Mouse (Mus musculus) thymus, adult 2 months (tissue): ENCODE measurements around the gene Gfap. TPM values are rescaled to one million over a fixed set of nuclear protein-coding genes. Genes with fewer than 3 reads are reported as not detected.
A peak's percentile ranks its signal among the peaks of the same experiment; 100 is the strongest.

Experiments used
- DNase-seq: peaks from one replicate; pipeline ENCODE4 v3.0.0; 2021
- H3K27ac ChIP-seq: fragments of 200-500 bp; 2 replicates; pipeline ENCODE4 v1.5.1; 2012; ENCODE audit warnings: low read length, control low read depth; ENCODE audit not compliant: control insufficient read depth, insufficient read depth
- H3K27me3 ChIP-seq: fragments of 200-500 bp; 2 replicates; pipeline ENCODE4 v1.6.1; 2012; ENCODE audit warnings: mild to moderate bottlenecking, low read length, moderate library complexity, mixed read lengths; ENCODE audit not compliant: control insufficient read depth, insufficient read depth
- H3K36me3 ChIP-seq: fragments of 200-500 bp; 2 replicates; pipeline ENCODE4 v1.6.1; 2012; ENCODE audit warnings: mild to moderate bottlenecking, low read length, moderate library complexity; ENCODE audit not compliant: control insufficient read depth, insufficient read depth
- H3K4me1 ChIP-seq: fragments of 200-500 bp; replicated peaks from 2 replicates; pipeline ENCODE4 v1.6.1; 2012; ENCODE audit warnings: low read length; ENCODE audit not compliant: control insufficient read depth, insufficient read depth
- H3K4me3 ChIP-seq: fragments of 200-500 bp; 2 replicates; pipeline ENCODE4 v1.5.1; 2012; ENCODE audit warnings: mild to moderate bottlenecking, low read length, control low read depth, moderate library complexity; ENCODE audit not compliant: control insufficient read depth, insufficient read depth
- CTCF ChIP-seq: fragments of 200-500 bp; IDR thresholded peaks from 2 replicates; pipeline ENCODE4 v1.5.1; 2012; ENCODE audit warnings: mild to moderate bottlenecking, control low read depth, low read length, moderate library complexity, borderline replicate concordance; ENCODE audit not compliant: control insufficient read depth, poor library complexity, insufficient read depth; ENCODE audit errors: extremely low read depth
- POLR2A ChIP-seq: fragments of 200-500 bp; IDR thresholded peaks from 2 replicates; pipeline ENCODE4 v1.6.1; 2012; ENCODE audit warnings: mild to moderate bottlenecking, low read length, control low read depth, moderate library complexity; ENCODE audit not compliant: control insufficient read depth, poor library complexity, insufficient read depth; ENCODE audit errors: extremely low read depth
- WGBS: fragments of 180-500 bp; shearing (Covaris S2); methylation state at CpG from one replicate; pipeline ENCODE4 v1.1.7; 2018; 5-methylcytosine and 5-hydroxymethylcytosine counted together
- polyA plus RNA-seq: library from polyadenylated mRNA; depleted of rRNA; stranded (reverse); fragments of >200 nt; gene quantifications from 2 replicates; pipeline ENCODE4 v1.2.3, GENCODE M21; 2012

Gene Gfap
- polyA plus RNA-seq, 1 experiment, result 1.1 TPM

- TF ChIP-seq CTCF, result peak; percentile 51; the same call in 1 of the 2 replicates
- peak; percentile 57 for TF ChIP-seq POLR2A
- Histone ChIP-seq H3K4me1 (peaks cover 7% of the 10 kb centered on the region), H3K36me3 (no peaks in the 10 kb centered on the region), H3K27me3 (no peaks in the 10 kb centered on the region), H3K4me3 (peak within 1 kb of the TSS; percentile 76), H3K27ac (peak within 1 kb of the TSS; percentile 36; the same call in 1 of the 2 replicates)
- peak; percentile 93 for DNase-seq
- WGBS, result under 1% methylated on average over 62 of the region's 62 CpGs
These were observed 24.0 kb upstream of the Gfap start, which contains the start of gene Kif18b for GRCm38 (mm10) chr11:102924557-102925350. Kif18b (minus strand) TSS chr11:102925124.

- WGBS, result 99% methylated on average over 6 of the region's 6 CpGs
- no peak for TF ChIP-seq CTCF
- no peak for DNase-seq
- H3K4me1 ChIP-seq, result peaks cover 7% of the 10 kb centered on the region
- no peak overlapping the region for H3K27ac ChIP-seq
- no peaks in the 10 kb centered on the region; the same call in 1 of the 2 replicates for H3K36me3 ChIP-seq
- no peaks in the 10 kb centered on the region for H3K27me3 ChIP-seq
- H3K4me3 ChIP-seq, result no peak overlapping the region
These were observed 20.8 kb upstream of the Gfap start for GRCm38 (mm10) chr11:102921491-102921890.

GRCm38 (mm10) chr11:102918077-102918476 is 17.4 kb upstream of the Gfap start:
- 76% methylated on average over 4 of the region's 4 CpGs for WGBS

GRCm38 (mm10) chr11:102915380-102915779 is 14.7 kb upstream of the Gfap start:
- H3K4me1 ChIP-seq, result no peaks in the 10 kb centered on the region
- H3K27ac ChIP-seq, result no peak overlapping the region
- WGBS, result 94% methylated on average over 9 of the region's 9 CpGs
- TF ChIP-seq CTCF, result no peak
- TF ChIP-seq POLR2A, result no peak
- DNase-seq, result no peak
- H3K36me3 ChIP-seq, result peaks cover 52% of the 10 kb centered on the region
- no peaks in the 10 kb centered on the region for H3K27me3 ChIP-seq
- no peak overlapping the region for H3K4me3 ChIP-seq

More at GRCm38 (mm10) chr11:102918077-102918476, 17.4 kb upstream of the Gfap start:
- no peak overlapping the region for H3K4me3 ChIP-seq
- TF ChIP-seq CTCF, result no peak
- no peak for TF ChIP-seq POLR2A
- H3K27me3 ChIP-seq, result no peaks in the 10 kb centered on the region
- H3K27ac ChIP-seq, result no peak overlapping the region
- H3K4me1 ChIP-seq, result no peaks in the 10 kb centered on the region
- no peak for DNase-seq
- H3K36me3 ChIP-seq, result peaks cover 28% of the 10 kb centered on the region

GRCm38 (mm10) chr11:102911376-102911775 is 10.7 kb upstream of the Gfap start:
- H3K36me3 ChIP-seq, result peaks cover 88% of the 10 kb centered on the region
- H3K4me1 ChIP-seq, result no peaks in the 10 kb centered on the region
- H3K4me3 ChIP-seq, result no peak overlapping the region
- over 99% methylated on average over 7 of the region's 7 CpGs for WGBS
- H3K27ac ChIP-seq, result no peak overlapping the region
- no peak for TF ChIP-seq POLR2A
- no peak for TF ChIP-seq CTCF
- DNase-seq, result no peak
- no peaks in the 10 kb centered on the region for H3K27me3 ChIP-seq

DNA sequence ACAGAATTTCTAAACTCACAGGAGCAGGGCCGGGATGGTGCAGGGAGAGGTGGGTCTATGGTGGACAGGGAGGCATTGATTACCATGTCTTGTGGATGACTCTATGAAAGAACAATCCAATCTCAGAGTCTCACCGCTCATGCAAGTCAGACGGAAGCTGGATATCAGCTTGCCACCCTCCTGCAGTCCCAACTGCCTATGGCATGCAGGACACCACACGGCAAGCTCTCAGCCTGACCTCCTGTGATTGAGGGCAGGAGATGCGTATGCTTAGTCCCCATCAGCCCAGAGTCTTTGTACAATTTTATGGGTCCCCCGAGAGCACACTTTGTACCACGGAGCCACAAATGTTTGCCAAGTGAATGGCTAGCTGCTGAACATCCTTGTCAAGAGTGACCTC is 2.9 kb upstream of the Gfap start:
- peaks cover 29% of the 10 kb centered on the region for H3K36me3 ChIP-seq
- 91% methylated on average over 7 of the region's 7 CpGs for WGBS
- H3K27ac ChIP-seq, result no peak overlapping the region
- no peak for DNase-seq
- no peaks in the 10 kb centered on the region for H3K4me1 ChIP-seq
- no peaks in the 10 kb centered on the region for H3K27me3 ChIP-seq
- TF ChIP-seq POLR2A (no peak), CTCF (no peak)
- H3K4me3 ChIP-seq, result no peak overlapping the region
